Mouse (Mus musculus) lung, postnatal 25 days (tissue): Measurements from ENCODE around the gene Arl4d.
"Not testable (repeated sequence)": the region's sequence is repeated elsewhere in the genome, so short reads cannot be mapped to it uniquely, and the experiment has no call there.

Experiments
- DNase-seq: peaks from one replicate; pipeline ENCODE4 v3.0.0; 2022; ENCODE audit warnings: low spot score

Gene Arl4d

DNA sequence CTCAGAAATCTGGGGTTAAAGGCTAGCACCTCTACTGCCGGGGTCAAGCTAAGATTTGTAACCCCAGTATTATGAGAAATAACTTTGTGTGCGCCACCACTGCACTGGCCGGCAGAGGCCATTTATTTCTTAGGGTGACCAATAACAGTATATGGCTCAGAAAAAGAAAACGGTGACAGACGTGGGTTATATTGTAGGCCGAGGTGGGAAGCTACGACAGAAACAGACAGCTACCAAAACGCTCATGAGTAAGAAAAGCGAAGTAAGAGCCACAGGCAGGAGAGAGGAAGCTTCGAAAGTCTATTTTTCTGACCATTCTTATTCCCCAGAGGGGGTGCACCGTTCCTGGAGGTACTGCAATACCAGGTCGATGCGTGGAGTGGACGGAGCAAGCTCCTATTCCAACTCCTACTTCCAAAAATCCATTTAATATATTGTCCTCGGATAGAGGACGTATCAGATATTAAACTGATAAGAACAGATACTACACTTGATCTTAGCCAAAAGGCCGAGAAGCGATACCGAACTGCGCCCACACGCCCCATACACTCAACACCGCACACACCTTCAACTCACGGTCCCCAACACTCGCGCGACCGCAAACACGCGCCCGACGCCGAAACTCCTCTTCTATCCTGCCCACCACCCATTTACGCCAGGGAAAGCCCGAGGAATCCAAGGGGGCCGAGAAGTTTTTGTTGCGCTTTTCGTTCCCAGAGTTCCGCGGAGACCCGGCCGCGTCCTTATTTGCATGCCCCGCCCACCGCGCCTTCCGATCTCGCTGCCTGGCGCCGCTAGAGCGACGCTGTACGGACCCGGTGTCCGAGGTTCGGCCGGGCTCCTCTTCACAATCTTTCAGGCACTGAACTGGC, 19.7 kb upstream of the Arl4d start:
- peak; percentile 39 for DNase-seq

DNA sequence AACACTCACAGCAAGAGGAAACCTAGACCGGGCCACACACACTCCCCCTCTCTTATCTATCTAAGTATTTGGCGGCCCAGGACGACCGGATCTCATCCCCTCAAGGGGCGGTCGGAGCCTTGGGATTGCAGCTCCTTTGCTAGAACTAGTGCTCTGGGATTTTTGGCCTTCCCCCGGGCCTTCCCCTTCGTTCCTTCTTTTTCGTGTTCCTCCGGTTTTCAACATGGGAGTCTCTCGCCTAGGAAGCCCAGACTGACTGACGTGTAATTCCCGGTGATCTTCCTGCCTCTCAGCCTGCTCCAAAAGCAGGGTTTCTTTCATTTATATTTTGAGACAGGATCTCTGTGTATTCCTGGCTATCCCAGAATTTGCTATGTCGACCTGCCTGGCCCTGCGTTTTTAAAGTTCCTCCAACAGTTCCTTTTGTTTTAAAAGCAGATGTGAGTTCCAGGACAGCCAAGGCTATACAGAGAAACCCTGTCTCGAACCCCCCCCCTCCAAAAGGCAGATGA, 19.0 kb upstream of the Arl4d start:
- DNase-seq: not testable (repeated sequence)

GRCm38 (mm10) chr11:101647093-101647492, 18.2 kb upstream of the Arl4d start:
- DNase-seq: not testable (repeated sequence)

DNA sequence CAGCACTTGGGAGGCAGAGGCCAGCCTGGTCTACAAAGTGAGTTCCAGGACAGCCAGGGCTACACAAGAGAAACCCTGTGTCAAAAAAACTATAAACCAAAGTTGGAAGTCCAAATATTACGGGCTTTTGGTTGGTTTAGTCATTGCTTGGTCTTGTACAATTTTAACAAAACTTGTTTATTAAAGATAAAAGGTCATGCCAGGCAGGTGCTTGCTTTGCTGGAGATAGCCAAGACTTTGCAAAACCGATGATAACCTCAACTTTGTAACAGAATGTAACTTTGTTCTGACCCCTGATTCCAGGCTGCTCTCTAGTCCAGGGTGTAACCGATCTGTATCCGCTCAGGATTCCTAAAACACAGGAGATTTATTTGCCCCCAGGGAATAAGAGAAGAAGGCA, 9.0 kb upstream of the Arl4d start:
- no peak for DNase-seq

DNA sequence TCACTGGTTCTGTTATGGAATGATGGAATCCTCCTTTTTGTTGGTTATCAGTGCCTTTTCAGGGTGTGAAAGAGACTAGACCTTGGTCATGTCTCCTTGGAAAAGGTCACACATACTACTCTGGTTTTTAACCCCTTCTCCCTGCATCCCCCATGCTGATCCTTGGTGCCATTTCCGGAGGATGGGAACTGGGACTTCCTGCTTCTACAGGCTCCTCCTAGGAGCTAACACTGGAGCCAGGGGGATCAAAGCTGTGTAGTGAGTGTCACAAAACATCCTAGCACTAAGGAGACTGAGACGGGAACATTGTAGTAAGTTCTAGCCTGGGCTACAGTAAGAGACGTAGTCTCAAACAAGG, 7.8 kb upstream of the Arl4d start:
- no peak for DNase-seq

DNA sequence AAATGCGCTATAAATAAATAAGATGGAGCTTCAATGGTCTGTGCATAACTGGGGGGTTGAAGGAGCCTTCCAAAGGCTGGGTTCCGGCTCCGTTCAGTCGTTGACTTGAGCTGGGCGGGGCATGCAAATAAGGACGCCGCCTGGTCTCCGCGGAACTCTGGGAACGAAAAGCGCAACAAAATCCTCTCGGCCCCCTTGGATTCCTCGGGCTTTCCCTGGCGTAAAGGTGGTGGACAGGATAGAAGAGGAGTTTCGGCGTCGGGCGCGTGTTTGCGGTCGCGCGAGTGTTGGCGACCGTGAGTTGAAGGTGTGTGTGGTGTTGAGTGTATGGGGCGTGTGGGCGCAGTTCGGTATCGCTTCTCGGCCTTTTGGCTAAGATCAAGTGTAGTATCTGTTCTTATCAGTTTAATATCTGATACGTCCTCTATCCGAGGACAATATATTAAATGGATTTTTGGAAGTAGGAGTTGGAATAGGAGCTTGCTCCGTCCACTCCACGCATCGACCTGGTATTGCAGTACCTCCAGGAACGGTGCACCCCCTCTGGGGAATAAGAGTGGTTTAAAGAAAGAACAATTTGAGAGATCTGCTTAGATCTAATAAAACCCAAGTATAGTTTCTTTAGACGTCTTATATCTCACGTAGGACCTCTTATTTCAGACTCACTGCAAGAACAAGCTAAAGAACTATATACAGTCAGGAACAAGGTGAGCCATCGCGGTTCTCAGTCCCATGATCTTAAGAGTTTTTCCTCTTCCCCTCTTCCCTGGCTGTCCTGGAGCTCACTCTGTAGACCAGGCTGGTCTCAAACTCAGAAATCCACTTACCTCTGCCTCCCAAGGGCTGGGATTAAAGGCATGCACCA, 7.2 kb upstream of the Arl4d start:
- peak; percentile 80 for DNase-seq

DNA sequence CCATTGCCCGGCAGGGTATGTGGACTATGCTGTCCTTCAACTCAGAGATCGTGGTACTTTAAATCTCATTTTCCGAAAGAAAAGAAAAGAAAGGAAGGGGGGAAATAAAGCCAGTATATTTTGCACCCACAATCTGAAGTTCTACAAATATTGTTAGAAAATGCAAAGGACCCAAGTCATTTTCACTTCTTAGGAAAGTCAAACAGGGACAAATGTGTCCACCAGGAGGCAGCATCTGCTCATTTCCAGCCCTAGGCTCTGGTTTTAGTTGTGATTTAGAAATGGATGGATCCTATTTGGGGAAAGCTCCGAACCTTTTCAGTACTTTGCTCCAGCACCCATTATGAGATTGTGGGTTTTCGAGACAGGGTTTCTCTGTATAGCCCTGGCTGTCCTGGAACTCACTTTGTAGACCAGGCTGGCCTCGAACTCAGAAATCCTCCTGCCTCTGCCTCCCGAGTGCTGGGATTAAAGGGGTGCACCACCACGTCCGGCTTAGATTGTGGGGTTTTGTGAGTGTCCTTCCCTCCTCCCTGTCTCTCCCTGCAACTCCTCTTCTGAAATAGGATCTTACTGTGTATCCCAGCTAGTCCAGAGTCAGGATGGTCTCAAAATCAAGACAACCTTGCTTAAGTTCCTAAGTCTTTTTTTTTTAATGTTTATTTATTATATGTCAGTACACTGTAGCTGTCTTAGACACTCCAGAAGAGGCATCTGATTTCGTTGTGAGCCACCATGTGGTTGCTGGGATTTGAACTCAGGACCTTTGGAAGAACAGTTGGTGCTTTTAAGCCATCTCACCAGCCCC, 6.4 kb upstream of the Arl4d start:
- peak; percentile 69 for DNase-seq

GRCm38 (mm10) chr11:101661191-101661590, 4.2 kb upstream of the Arl4d start:
- DNase-seq: no peak

- DNase-seq: no peak
Measured at GRCm38 (mm10) chr11:101661786-101662185, 3.6 kb upstream of the Arl4d start.

DNA sequence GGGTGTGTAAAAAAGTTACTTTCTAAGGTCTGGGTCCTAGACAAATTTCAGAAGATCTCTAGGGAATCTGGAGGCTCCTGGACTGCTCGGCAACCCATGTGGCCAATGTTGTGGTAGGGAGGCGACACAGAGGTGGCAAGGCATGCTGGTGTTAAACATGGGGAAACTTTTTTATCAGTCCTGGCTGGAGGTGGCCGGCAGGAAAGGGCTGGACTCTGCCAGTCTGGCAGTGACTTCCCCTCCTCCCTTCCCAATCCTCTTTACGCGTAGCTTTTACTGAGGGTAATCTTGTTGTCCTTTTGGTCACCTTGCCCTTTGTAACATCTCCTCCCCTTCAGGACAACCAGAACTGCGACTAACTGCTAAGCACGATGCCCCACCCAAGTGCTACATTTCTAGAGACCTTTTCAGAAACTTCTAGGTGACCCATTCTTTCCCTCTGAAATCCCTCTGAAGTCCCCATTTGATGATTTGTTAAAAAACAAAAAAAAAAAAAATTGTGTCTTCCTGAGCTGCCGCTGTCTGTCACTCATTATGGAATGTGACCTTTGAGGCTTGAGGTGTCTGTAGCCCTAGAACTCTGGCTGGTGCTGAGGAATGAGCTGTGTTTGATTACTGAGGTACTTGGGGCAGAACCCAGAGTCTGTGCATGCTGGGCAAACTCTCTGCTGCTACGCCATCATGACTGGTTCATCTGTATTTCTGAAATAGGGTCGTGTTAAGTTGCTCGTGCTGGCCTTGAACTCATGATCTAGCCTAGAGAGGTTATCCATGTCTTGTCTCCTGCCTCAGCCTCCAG, 1.9 kb upstream of the Arl4d start:
- DNase-seq: no peak

DNA sequence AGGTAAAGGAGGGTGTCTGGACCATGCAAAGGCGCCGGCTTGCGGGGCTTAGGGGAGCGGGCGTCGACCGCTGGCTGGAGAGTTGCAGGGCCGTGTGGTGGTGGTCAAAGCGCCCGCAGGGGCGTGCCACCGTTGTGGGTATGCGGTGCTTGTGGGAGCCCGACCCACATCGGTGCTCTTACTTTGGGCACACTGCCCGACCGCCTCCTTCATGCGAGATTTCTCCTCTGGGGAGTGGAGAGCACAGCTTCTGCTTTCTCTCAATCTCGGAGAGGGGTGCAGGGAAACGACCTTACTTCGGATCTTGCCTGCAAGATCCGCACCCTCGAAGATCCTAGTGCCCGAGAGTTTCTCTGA, 273 bp downstream of the Arl4d start:
- DNase-seq: no peak

DNA sequence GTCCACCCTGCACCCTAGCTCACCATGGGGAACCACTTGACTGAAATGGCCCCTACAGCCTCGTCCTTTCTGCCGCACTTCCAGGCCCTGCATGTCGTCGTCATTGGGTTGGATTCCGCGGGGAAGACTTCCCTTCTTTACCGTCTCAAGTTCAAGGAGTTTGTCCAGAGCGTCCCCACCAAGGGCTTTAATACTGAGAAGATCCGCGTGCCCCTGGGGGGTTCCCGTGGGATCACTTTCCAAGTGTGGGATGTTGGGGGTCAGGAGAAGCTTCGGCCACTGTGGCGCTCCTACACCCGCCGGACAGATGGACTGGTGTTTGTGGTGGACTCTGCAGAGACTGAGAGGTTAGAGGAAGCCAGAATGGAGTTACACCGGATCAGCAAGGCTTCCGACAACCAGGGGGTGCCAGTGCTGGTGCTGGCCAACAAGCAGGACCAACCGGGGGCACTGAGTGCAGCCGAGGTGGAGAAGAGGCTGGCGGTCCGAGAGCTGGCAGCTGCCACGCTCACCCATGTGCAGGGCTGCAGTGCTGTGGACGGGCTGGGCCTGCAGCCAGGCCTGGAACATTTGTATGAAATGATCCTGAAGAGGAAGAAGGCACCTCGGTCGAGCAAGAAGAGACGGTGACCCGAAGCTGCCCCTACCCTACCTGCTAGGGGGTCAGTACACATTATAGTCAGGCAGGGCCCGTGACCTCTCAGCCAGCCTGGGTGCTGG, 1.4 kb downstream of the Arl4d start:
- DNase-seq: no peak

GRCm38 (mm10) chr11:101667871-101668532, 2.7 kb downstream of the Arl4d start:
- peak; percentile 52 for DNase-seq

DNA sequence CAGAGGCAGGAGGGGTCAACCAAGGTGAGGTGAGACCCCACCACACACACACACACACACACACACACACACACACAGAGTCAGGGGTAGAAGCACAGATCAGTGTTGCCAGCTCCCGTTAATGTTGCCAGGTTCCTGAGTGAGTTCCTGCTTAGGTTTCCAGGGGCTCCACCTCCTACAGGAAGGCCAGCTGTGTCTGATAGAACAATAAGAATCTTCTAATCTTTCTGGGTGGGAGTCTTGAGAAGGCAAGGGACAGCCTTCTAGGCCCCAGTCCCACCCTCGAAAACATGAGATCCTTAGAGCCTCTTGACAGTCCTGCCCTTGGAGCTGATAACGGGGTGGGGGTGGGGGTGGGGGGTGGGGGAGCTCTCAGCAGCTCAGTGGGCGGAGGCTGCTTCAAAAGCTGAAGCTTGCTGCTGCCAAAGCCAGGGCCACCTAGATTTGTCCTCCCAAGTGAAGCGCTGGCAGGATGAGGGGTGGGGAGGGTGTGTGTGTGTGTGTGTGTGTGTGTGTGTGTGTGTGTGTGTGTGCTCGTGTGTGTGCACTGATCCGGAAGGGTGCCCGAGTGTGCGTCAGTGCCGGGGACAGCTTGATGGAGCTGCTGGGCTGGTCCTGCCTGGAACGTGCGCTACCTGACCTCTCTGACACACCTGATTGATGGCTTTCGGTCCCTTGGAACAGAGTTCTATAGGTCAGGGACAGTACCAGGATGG, 3.4 kb downstream of the Arl4d start:
- peak; percentile 79 for DNase-seq

- no peak for DNase-seq
Measured at GRCm38 (mm10) chr11:101670334-101670733, 5.0 kb downstream of the Arl4d start.

GRCm38 (mm10) chr11:101671255-101671654, 5.9 kb downstream of the Arl4d start:
- no peak for DNase-seq

GRCm38 (mm10) chr11:101673010-101673642, 7.8 kb downstream of the Arl4d start:
- DNase-seq: peak; percentile 86

- no peak for DNase-seq
Measured at GRCm38 (mm10) chr11:101674106-101674505, 8.8 kb downstream of the Arl4d start.

- no peak for DNase-seq
Measured at GRCm38 (mm10) chr11:101675349-101675748, 10.0 kb downstream of the Arl4d start.
